Mouse (Mus musculus) erythroblast, embryonic 14.5 days (primary cell): ENCODE measurements around the gene Aqr.

Experiments
- GATA1 ChIP-seq: IDR thresholded peaks from 2 replicates; pipeline ENCODE4 v1.6.1; 2012; ENCODE audit warnings: low read length, inconsistent platforms, mixed read lengths
- TAL1 ChIP-seq: IDR thresholded peaks from 3 replicates; pipeline ENCODE4 v1.6.1; 2012; ENCODE audit warnings: low read length, inconsistent platforms, mixed read lengths

- TF ChIP-seq GATA1 (no peak), TAL1 (no peak)
These were observed 80.4 kb downstream of the Aqr start for GRCm38 (mm10) chr2:114106383-114106782.
